Mouse (Mus musculus): Measurements from ENCODE around the gene Hsf5. TPM values are rescaled to one million over a fixed set of nuclear protein-coding genes. Genes with fewer than 3 reads are reported as not detected.

Gene Hsf5
- not detected for total RNA-seq (2021)

DNA sequence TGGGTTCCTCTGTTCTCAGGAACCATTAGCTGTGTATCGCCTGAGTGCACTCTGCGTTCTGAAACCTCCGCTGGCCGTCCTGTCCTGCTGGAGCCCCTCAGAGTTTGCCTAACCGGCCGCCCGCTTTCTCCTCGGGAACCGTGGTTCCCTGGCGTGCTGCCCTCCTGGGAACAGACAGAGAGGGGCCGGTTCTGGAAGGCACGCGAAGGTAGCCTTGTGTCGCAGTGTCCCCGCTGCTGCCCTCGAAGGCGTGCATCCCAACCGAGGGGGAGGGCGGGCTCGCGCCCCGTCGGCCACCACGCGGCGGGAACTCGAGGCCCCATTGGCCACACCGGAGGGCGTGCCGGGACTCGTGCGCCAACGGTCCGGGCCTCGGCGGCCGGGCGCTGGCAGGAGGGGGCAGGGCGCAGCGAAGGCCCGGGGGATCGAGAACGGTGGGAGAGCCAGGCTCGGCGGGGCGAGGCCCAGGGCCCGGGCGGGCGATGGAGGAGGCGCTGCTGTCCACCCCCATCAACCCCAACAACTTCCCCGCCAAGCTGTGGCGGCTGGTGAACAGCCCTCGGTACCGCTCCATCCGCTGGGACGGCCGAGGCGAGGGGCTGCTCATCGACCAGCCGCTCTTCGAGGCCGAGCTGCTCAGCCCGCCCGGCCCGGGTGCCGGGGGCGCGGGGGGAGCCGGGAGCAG lies at the start of gene Hsf5:
TSS of gene Hsf5 (plus strand) at position 375 of the 685 bp plus-strand sequence.
- DNase-seq (ENCODE audit: low spot score), result no peak
- intact Hi-C loops (cut with DNase I), result no loop called here

DNA sequence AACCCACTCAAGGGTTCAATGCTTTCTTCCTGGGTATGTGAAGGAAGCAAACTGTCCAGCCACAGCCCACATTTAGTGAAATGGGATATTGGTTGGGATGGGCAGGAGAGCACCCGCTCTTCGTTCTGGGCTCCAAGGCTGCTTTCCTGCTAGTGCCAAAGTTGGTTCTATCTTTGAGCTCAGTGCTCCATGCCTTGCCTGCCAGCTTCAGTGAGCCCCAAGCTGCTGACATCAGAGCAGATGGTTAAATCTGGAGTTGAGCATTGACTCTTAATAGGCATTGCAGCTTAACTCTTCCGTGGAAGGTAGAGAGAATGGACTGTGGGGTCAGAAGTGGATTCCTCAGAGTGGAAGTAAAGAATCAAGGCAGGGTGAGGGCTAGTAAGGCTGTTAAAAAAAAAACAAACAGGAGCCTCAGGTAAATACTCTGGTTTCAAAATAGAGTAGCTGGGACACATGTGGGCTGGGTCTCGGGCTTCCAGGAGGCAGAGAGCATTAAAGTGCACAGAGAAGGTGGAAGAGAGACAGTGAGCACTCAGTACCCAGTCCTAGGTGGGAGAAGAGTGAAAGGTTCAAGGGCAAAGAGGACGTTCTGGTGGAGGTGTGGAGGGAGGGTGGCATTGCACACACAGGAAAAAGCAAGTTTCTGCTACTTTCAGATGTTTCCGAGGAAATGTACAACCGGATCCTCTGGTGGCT lies 48.6 kb upstream of the Hsf5 start, which contains the start of gene Sept4:
TSS of gene Sept4 (plus strand) at position 649 of the 699 bp plus-strand sequence.
- DNase-seq (ENCODE audit: low spot score), result no peak
- intact Hi-C loops (cut with DNase I), result no loop called here

DNA sequence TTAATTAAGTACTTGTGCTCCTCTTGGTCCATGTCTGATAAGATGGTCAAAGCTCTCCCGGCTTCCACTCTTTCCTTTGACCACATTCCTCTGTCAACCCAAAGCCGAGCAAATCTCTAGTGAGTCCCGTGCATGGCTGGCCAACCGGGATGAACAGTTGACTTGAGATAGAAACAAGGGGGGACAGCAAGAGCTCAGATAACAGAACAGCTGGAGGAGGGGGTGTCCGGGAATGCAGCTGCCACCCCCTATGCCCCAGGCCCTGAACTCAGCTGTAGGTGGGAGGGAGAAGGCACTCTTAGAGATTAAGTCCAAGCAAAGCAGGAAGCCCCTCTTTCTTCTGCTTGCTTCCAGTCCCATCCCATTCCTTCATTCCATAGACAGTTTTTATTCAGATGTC lies 46.2 kb upstream of the Hsf5 start:
- intact Hi-C loops (cut with DNase I), result no loop called here
- no peak for DNase-seq (ENCODE audit: low spot score)

DNA sequence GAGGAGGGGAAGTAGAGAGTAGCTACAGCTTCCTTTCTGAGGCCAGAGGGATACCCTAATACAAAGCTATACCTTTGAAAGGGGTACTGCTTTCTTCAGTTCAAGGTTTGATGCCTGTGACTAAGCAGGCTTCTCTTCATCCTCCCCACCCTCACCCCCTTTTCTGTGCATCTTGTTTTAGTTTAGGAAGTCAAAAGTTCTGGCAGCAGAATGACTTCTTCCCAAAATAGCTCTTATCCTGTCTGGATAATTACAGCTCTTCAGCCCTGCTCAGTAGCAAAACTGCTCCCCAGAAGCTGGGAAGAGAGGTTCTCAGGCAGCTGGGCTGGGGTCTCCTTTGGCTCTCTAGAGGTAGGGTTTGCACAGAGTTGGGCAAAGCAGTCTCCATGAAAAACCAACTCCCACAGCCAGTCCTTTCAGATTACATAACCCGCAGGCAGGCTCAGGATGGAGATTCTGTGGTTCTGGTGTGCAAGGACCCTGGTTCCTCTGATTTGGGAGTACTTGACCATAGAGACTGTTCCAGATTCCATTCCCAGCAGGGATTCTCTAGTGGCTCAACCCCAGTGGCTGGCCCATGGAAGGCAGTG lies 45.5 kb upstream of the Hsf5 start:
- intact Hi-C loops (cut with DNase I), result no loop called here
- DNase-seq (ENCODE audit: low spot score), result no peak

DNA sequence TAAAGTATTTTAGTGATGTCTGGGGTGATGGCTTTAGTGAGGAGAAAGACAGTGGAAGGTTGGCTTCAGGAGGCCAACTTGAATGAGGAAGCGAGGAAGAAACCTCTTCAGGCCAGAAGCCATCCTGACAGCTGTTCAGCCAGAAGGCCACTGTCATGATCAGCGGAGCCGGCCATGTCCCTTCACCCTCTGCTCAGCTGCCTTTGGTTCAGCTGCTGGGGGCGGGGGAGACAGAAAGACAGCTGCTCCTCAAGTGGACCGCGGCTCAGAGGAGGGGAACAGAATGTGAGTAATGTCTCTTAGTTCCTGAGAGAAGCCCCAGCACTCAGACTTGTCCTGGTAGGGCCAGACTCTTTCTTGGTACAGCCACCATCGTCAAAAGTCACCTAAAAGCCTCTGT lies 43.2 kb upstream of the Hsf5 start:
- no peak for DNase-seq (ENCODE audit: low spot score)

DNA sequence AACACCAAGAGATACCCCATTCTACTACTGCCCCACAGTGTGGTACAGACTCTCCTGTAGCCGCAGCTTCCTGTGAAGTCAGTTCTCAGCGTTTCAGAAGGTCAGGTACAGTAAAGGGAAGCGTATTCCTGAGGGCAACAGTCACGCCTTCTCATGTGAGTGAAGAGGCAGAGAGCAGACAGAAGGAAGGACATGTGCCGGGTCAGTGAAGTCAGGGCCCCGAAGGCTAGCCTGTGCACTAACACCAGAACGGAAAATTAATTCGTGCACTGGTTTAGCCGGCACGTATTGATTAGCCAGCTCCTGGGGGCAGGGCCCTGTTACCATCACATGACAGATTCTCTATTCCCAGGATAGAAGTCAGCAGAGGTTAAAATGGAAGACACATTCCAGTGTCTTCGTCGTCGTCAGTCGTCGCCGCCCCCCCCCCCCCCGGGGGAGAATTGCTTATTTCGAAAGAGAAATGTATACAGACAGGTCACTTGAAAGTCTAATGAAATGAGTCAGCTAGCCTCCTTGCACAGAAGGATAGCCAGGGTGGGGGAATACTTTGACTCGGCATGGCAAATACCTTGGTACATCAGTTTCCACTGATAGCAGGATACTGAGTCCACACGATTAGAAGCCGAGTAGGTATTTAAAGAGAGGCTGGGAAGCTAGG lies 42.3 kb upstream of the Hsf5 start:
- intact Hi-C loops (cut with DNase I), result loop anchor here (5.0 kb wide), 1 partner anchor 47 kb away; no protein-coding TSS in a partner anchor
- no peak for DNase-seq (ENCODE audit: low spot score)

More for the DNA sequence above, 43.2 kb upstream of the Hsf5 start:
- intact Hi-C loops (cut with DNase I), result no loop called here

DNA sequence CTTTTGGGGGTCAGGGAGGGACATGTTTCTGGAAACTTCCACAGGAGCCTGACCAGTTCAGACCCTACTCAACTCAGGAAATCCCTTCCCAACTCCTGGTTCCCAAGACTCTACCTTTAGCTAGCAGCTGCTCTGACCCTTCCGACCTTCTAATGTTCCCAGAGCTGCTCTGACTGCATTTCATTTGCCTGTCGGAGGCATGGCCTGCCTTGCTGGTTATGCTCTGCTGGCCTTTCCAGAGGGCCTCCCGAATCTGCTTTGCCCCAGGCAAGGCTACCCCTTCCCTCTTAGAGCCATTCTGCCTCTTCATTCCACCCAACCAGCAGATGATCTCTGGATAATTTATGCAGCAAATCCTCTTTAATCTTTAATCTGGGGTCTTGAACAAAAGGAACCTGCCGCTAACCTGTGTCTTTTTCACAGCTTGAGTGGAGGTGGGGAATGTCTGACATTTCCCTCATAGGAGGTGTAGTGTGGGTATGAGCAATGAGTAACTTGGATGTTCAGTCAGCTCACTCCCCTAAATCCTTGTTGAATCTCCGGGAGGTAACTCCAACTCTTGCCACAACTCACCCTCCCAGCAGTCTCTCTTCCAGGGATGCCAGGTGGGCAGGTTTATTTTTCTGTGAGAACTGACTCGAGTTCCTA lies 39.2 kb upstream of the Hsf5 start:
- DNase-seq (ENCODE audit: low spot score), result no peak
- intact Hi-C loops (cut with DNase I), result loop anchor here (5.0 kb wide), 1 partner anchor 50 kb away; no protein-coding TSS in a partner anchor

DNA sequence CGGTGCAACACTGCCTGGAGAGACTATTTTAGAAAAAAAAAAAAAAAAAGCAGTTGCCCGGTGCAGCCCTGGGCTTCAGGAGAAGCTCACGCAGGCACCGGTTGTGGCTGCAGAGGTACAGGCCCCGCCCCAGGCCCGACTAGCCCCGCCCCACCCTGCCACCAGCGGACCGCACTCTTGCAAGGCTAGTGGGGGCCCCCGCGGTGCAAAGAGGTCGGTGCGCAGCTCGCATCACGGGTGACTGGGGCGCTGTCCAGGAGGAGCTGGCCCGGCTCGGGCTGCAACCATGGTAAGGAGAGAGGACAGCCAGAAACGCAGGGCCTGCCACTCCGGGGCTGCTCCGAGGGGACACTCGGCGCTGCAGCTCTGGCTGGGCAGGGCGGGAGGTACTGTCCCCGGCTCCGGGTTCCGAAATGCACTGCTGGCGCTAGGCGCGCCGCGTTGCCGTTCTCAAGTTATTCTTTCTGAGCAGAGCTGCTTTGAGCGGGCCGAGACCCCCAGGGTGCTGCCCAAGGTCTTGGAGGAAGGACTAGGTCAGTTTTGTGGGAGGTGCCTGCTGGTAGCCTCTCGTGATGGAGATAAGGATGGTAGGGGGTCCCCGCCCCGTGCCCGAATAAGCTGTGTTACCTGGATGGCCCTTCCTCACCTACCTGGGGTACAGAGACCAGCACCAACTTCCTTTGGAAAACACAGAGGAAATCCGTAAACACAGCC lies 38.6 kb upstream of the Hsf5 start:
- intact Hi-C loops (cut with DNase I), result loop anchor here (5.0 kb wide), 1 partner anchor 51 kb away; no protein-coding TSS in a partner anchor
- peak; percentile 48 for DNase-seq (ENCODE audit: low spot score)

DNA sequence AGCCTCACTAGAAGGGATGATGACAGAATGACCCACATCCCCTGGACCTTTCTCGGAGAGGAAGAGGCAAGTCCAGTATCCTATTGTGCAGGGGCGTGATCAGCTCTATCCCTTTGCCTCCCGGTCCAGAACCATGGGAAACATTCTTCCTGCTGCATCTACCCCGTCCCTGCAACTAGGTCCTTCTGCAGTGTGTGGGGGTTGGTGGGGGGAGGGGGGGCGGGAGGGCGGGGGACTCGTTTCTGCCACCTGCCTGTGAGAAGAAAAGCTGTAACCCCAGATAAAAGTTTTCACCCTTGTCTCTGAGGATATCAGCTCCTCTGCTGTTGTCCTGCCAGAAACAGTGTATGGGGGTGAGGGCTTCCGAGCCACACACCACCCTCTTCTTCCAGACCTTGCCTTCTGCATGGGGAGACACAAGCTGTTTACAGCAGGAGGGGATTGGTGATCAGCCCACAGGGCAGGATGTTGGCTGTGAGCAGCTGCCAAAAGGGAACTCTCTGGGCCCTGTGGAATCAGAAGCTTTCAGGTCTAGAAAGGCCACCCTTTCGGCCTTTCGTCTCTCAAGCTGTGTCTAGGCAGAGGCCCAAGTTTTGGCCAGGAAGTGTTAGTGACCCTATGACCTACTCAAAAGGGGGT lies 37.9 kb upstream of the Hsf5 start:
- peak; percentile 44 for DNase-seq (ENCODE audit: low spot score)
- intact Hi-C loops (cut with DNase I), result loop anchor here (5.0 kb wide), 1 partner anchor 52 kb away; no protein-coding TSS in a partner anchor

DNA sequence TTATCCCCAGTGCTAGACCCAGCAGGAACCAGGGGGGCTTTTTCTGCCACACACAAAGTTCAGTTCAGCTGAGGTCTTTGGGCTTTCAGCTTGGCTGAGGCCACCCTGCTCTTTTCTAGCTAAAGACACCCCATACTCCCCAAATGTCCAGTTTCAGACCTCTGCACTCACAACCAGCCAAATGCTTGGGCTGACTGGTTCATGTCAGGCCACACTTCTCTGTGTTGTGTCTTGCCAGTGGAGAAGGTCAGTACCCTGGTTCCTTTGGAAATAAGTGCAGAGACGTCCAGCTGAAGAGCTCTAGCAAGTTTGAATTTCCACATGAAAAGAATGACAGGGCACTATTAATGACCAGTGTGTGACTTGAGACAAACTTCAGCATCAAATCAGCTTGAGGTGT lies 37.3 kb upstream of the Hsf5 start:
- no peak for DNase-seq (ENCODE audit: low spot score)
- intact Hi-C loops (cut with DNase I), result loop anchor here (5.0 kb wide), 1 partner anchor 52 kb away; no protein-coding TSS in a partner anchor

DNA sequence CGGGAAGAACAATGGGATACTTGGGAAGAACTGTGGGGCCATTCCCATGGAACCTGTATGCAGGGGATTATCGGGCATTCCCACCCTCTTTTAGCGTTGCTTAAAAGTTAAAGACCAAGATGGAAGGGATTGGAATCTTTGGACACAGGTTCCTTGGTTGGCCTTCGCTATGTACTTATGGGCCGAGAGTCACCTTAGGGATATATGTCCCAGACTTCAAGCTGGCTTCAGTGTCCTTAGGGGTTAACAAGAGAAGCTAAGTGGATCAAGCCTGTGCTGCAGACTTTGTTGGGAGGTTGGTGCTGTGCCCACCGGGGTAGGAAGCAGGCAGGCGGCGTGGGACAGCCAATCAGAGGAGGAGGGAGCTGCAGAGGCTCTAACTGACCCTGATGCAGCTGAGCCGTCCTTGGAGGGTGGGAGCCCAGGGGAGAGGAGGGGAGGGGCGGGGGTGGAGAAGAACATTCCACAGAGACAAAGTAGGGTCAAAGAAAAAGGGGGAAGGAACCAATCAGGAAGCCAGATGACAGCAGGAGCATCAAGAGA lies 36.4 kb upstream of the Hsf5 start:
- DNase-seq (ENCODE audit: low spot score), result no peak
- intact Hi-C loops (cut with DNase I), result no loop called here

DNA sequence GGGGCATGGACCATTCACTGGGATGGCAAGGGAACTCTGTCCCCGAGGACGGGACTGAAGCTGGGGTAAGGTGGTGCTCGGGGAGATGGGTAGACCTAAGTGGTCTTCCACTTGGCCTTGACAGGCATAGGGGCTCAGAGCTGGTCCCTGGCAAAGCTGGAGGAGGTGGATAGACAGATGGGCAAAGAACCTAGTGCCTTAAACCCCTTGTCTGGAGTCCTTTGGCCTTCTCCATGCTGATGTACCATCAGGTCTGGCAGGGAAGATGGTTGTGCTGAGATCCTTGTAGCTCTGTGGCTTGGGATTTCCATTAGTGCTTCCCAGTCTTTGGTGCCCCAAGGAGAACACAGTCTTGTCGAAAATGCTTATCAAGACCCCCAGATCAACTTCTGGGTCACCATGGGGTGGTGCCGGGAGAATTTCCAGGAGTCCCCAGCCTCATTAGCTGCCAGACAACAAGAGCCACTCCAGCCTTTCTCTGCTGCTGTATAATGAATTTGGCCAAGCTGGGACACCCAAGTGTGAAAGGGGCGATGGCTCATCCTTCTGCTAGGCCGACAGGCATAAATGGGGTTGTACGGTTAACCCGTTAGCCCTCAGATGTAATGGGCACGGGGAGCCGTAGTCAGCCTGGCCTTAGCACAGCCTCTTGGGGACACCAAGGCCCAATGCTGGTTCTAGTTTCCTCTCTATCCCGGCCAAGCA lies 35.7 kb upstream of the Hsf5 start:
- no peak for DNase-seq (ENCODE audit: low spot score)
- intact Hi-C loops (cut with DNase I), result no loop called here

DNA sequence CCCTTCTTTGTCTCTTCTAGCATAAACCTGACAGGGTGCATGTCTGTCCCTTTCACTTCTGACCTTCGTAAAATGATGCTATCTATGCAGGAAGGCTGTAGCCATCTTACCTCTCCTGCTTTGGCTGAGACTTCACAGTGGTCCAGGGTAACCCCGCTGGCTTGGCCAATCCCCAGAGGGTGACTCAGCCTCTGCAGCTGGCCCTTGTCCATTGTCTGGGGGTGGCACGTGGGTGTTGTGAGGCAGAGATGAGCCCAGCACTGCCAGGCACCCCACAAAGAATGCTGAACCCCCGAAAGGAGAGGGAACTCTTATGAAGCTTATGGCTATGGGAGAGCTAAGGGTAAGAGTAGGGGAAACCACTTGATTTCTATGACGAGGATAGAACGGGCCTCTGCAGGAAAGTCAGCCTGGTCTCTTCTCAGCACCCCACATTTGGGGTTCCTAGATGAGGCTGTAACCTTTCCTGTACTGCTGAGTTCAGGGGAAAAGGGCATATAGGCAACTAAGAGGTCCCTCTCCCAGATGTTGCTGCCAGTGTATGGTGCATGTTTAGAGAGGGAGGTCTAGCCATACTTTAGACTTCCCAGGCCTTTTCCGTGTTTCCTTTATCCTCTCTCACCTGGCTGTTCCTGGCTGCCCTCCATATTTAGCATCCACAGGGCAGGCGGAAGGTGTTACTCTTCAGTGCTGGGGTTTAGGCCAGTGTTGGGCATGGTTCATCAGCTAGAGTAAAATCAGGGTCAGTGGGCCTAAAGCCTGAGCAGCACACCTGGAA lies 34.8 kb upstream of the Hsf5 start:
- intact Hi-C loops (cut with DNase I), result no loop called here
- no peak for DNase-seq (ENCODE audit: low spot score)

DNA sequence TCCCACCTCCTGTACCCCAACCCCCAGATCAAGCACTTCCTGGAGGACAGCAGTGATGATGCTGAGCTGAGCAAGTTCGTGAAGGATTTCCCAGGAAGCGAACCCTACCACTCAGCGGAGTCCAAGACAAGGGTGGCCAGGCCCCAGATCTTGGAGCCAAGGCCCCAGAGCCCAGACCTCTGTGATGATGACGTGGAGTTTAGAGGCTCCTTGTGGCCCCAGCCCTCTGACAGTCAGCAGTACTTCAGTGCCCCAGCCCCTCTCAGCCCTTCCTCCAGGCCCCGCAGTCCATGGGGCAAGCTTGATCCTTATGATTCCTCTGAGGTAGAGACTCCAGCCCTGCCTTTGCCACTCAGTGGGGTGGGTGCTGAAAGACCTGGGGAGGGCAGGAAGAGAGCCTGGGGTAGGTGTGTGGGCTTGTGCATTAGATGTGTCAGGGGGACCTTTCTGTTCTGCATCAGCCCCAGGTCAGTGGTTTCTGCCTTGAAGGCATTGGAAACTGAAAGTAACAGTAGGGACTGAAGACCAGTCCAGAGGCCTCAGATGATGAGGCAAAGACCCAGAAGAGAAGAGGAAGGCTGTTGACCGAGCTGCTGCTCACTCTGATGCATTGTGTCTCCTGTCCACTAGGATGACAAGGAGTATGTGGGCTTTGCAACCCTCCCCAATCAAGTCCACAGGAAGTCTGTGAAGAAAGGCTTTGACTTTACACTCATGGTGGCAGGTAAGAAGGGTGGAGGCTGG lies 33.5 kb upstream of the Hsf5 start:
- no peak for DNase-seq (ENCODE audit: low spot score)
- intact Hi-C loops (cut with DNase I), result no loop called here

DNA sequence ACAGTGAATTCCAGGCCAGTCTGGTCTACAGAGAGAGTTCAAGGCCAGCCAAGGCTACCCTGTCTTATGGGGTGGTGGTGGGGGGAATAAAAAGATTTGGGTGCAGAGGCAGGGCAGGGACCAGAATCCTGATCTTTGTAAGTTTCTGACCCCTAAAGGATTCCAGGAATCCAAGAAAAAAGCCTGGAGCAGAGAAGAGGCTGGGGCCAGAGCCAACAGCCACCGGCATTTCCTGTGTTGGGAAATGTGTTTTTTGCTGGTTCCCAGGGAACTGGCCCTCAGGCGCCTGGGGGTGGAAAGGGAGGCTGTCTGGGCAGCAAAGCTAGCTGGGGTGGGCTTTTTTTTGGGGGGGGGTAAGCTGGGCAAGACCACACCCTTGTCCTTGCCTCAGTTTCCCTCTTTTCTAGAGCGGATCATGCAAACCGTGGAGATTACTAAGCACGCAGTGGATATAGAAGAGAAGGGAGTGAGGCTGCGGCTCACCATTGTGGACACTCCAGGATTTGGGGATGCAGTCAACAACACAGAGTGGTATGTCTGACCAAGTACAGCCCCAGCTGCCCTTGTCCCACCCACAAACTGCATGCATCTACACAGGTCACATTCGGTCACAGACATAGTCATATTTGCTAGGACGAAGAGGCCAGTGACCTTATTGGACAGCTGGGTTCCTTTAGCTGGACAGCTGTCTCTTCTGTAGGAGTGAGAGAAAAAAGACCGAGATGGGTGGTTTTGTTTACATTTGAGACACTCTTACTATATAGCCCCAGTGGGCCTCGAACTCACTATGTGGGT lies 32.1 kb upstream of the Hsf5 start:
- intact Hi-C loops (cut with DNase I), result no loop called here
- DNase-seq (ENCODE audit: low spot score), result peak; percentile 55

Measured in heart, postnatal 25 days (tissue).